Mouse (Mus musculus) B cell, adult 2 months (primary cell): ENCODE results near the gene Serpina1d.
"Not testable (repeated sequence)": the region's sequence is repeated elsewhere in the genome, so short reads cannot be mapped to it uniquely, and the experiment has no call there.

Experiments used
- DNase-seq, 2 experiments: peaks; one replicate each; pipeline ENCODE4 v3.0.0; 2022

Gene Serpina1d

DNA sequence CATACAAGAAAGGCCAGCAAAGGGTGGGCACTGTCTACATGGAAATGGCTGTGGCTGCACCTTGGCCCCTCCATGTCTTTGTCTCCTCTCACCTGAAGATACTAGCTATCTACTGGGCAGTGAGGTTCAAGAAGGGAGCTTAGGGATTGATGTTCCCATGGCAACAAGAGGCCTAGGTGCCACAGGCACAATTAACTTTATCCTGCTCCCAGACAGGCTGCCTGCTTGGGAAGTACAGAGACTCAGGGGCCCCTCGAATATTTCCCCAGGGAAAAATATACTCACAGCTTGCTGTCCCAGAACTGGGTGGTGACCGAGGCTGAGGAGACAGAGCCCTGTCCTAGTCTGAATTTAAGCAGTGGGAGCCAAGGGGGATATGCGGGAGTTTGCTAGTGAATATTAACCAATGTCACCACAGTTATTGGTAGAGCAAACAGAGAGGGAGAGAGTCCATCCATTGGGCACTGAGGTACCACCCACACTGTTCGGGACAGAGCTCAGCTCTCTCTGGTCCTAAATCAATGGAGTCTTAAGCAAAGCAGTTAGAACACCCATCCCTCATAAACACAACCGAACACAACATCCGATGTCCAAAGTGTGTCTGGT lies at the start of gene Serpina1d:
TSS of gene Serpina1d (minus strand) at position 347 of the 606 bp plus-strand sequence.
- DNase-seq: not testable (repeated sequence)

GRCm38 (mm10) chr12:103770597-103770996 lies 2.8 kb downstream of the Serpina1d start:
- DNase-seq: not testable (repeated sequence)

DNA sequence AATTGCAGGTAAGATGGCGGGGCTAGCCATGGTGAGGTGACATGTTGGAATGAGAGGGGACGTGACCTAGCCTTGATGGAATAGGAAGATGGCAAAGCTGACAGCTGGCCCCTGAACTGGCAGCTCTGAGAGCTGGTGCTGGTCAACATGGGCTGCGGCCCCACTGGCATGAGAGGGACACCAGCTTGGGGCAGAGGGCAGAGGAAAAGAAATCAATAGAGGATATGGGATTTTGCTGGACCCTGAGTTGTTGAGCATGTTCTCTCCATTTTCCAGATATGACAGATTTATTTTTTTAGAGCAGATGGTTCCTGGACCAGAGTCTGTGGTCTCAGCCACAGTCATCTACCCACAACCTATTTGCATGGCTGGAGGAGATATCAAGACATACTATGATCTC lies 10.3 kb downstream of the Serpina1d start:
- DNase-seq: not testable (repeated sequence)

DNA sequence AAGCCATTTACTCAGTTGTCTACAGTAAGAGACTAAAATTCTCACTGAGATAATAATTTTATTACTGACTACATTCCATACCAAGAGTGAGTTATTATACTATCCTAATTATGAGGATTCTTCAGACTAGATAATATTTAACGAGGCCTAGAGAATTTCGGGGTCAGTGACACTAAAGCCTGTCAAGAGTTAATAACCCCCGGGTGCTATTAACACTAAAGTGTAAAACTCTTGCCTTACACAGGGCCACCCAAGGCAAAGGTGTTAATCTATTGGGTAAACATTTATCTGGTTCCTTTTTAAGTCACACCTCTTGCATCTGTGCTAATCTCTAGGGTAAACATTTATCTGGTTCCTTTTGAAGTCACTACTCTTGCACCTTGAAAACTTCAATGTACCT lies 13.1 kb downstream of the Serpina1d start:
- not testable (repeated sequence) for DNase-seq

- DNase-seq: not testable (repeated sequence)
These were observed 27.4 kb downstream of the Serpina1d start for GRCm38 (mm10) chr12:103745957-103746356.

- not testable (repeated sequence) for DNase-seq
These were observed 35.4 kb downstream of the Serpina1d start for GRCm38 (mm10) chr12:103737791-103738580.

GRCm38 (mm10) chr12:103735566-103735965 lies 37.8 kb downstream of the Serpina1d start:
- DNase-seq: not testable (repeated sequence)

GRCm38 (mm10) chr12:103735101-103735500 lies 38.3 kb downstream of the Serpina1d start:
- DNase-seq: not testable (repeated sequence)
